12 mouse cellular contexts compared by ENCODE assay signal in the genomic region with DNA sequence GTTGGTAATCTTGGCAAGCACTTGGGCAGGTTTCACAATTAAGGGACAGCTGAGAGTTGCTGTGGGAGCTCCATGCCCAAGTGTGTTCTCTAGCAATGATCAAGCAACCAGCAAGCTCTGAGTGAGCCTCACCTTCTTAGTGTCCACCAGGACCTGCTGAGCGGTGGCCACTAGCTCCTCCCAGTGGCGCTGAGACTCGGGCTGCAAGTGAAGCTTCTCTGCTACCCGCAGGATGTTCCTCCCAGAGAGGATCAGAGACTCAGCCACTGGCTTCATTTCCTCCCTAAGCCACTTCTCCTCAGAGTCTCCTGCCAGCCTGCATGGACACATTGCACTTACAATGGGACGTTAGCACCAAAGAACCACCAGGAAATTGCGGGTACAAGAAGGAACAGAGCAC. TPM values are rescaled to one million over a fixed set of nuclear protein-coding genes. Genes with fewer than 3 reads are reported as not detected.
DNase-seq lines count a peak whose midpoint lies in the region; ATAC-seq lines count a peak whose summit lies in the region.
"Had no signal": no experiment of that assay in that cellular context is flagged by ENCODE, and none has a peak within 500 bp of the region (broad histone marks: within the 10 kb centered on the region; RNA-seq: fewer than 3 reads in every experiment).

No protein-coding gene starts in this region.

- H3K4me2 ChIP-seq in kidney, embryonic 14.5 days (replicated peaks; ENCODE audit: low read depth, low read length) = no peak overlapping the region
- H3K4me2 ChIP-seq in midbrain, embryonic 11.5 days = no peak overlapping the region
- H3K4me2 ChIP-seq: heart, embryonic 12.5 days; midbrain, embryonic 13.5 days had no signal

- H3K27ac ChIP-seq in kidney, embryonic 14.5 days (ENCODE audit: low read depth, low read length) = no peak overlapping the region
- H3K27ac ChIP-seq in midbrain, embryonic 11.5 days (ENCODE audit: low read depth, low read length) = no peak overlapping the region
- H3K27ac ChIP-seq: limb, embryonic 10.5 days; midbrain, embryonic 13.5 days had no signal

- H3K36me3 ChIP-seq in kidney, embryonic 14.5 days (ENCODE audit: control insufficient read depth, insufficient read depth, low read length) = no peaks in the 10 kb centered on the region
- no peaks in the 10 kb centered on the region for H3K36me3 ChIP-seq in midbrain, embryonic 11.5 days (ENCODE audit: control insufficient read depth, insufficient read depth, low read length)
- H3K36me3 ChIP-seq: heart, embryonic 12.5 days; limb, embryonic 10.5 days; midbrain, embryonic 13.5 days had no signal

- H3K4me3 ChIP-seq in kidney, embryonic 14.5 days (ENCODE audit: low read length) = no peak overlapping the region
- no peak overlapping the region for H3K4me3 ChIP-seq in midbrain, embryonic 11.5 days (ENCODE audit: low read depth, low read length)
- H3K4me3 ChIP-seq: heart, embryonic 12.5 days; limb, embryonic 10.5 days; midbrain, embryonic 13.5 days had no signal

- H3K9ac ChIP-seq in kidney, embryonic 14.5 days (ENCODE audit: low read depth, low read length) = no peak overlapping the region
- H3K9ac ChIP-seq in midbrain, embryonic 11.5 days (ENCODE audit: low read length) = no peak overlapping the region
- H3K9ac ChIP-seq: heart, embryonic 12.5 days; midbrain, embryonic 13.5 days had no signal

- ATAC-seq in kidney, embryonic 14.5 days (ENCODE audit: low FRiP score, low TSS enrichment) = no peak
- no peak for ATAC-seq in midbrain, embryonic 11.5 days (ENCODE audit: low FRiP score)
- ATAC-seq: midbrain, embryonic 13.5 days had no signal

- peaks cover 28% of the 10 kb centered on the region for H3K27me3 ChIP-seq in kidney, embryonic 14.5 days (ENCODE audit: control insufficient read depth, insufficient read depth, low read length)
- peaks cover 17% of the 10 kb centered on the region for H3K27me3 ChIP-seq in midbrain, embryonic 11.5 days (ENCODE audit: control insufficient read depth, insufficient read depth, low read length)

- DNase-seq in cerebellum, adult 18-20 months = peak; percentile 22 to 33
- DNase-seq in cerebellum, adult 11 months = no peak
- peak; percentile 17 to 46 for DNase-seq in kidney, postnatal 25 days
- DNase-seq in lung, postnatal 10 days = peak; percentile 29
- DNase-seq in thymus, postnatal 25 days = peak; percentile 34
- no peak for DNase-seq in midbrain, embryonic 11.5 days (ENCODE audit: low spot score, missing footprints)
- DNase-seq in cerebellum, adult 8-10 months = no peak
- DNase-seq: cerebellum, postnatal 14 days had no signal

- no peaks in the 10 kb centered on the region for H3K9me3 ChIP-seq in kidney, embryonic 14.5 days (ENCODE audit: control insufficient read depth, low read length)
- no peaks in the 10 kb centered on the region for H3K9me3 ChIP-seq in midbrain, embryonic 11.5 days (ENCODE audit: control insufficient read depth, low read length)
- H3K9me3 ChIP-seq: heart, embryonic 12.5 days; limb, embryonic 10.5 days; midbrain, embryonic 13.5 days had no signal

- peaks cover 7% of the 10 kb centered on the region; the same call in 1 of the 2 replicates for H3K4me1 ChIP-seq in kidney, embryonic 14.5 days (ENCODE audit: control insufficient read depth, insufficient read depth, low read length)
- peaks cover 8% of the 10 kb centered on the region; the same call in 1 of the 2 replicates for H3K4me1 ChIP-seq in midbrain, embryonic 11.5 days (ENCODE audit: control insufficient read depth, insufficient read depth, low read length)

- WGBS in kidney, embryonic 14.5 days = 29% methylated on average over 6 of the region's 6 CpGs
- whole genome bisulfite sequencing in midbrain, embryonic 11.5 days = 43% methylated on average over 6 of the region's 6 CpGs

RNA-seq across cellular contexts. Expression of a gene that starts 7.4 kb away (rescaled TPM):
- not detected in 2 replicates for polyA plus RNA-seq in kidney, embryonic 14.5 days (2014; fragmentation: Nextera tagmentation; extraction: Ambion mirVana)
- polyA plus RNA-seq in midbrain, embryonic 11.5 days (2014; fragmentation: Nextera tagmentation; extraction: Ambion mirVana) = 0.08 and 0.29 TPM in 2 replicates
- polyA plus RNA-seq: limb, embryonic 10.5 days had no signal

RNA-seq across cellular contexts. Expression of a gene that starts 25.2 kb away (rescaled TPM):
- 12.2 and 20.5 TPM in 2 replicates for polyA plus RNA-seq in kidney, embryonic 14.5 days (2014; fragmentation: Nextera tagmentation; extraction: Ambion mirVana)
- polyA plus RNA-seq in midbrain, embryonic 11.5 days (2014; fragmentation: Nextera tagmentation; extraction: Ambion mirVana) = 10.2 and 11.5 TPM in 2 replicates

Comparison
In these comparisons a context has a peak if more than half of its experiments do, and no peak if none do; other contexts are left out.
1. DNase-seq: peak in cerebellum, adult 18-20 months (2 of 2), kidney, postnatal 25 days (2 of 2), lung, postnatal 10 days (single experiment) and thymus, postnatal 25 days (single experiment); none in cerebellum, adult 11 months (single experiment), midbrain, embryonic 11.5 days (single experiment) and cerebellum, adult 8-10 months (single experiment).